Mouse (Mus musculus) midbrain, embryonic 14.5 days (tissue): ENCODE measurements around the gene Igsf21. TPM values are rescaled to one million over a fixed set of nuclear protein-coding genes. Genes with fewer than 3 reads are reported as not detected.
A peak's percentile ranks its signal among the peaks of the same experiment; 100 is the strongest.

Source experiments
- ATAC-seq: fragments of 200-750 bp; cut with Nextera tagmentation; 2 replicates; pipeline ENCODE4 v1.8.0; 2017; ENCODE audit warnings: moderate number of reproducible peaks, moderate library complexity; ENCODE audit not compliant: low FRiP score, low TSS enrichment
- DNase-seq: peaks from one replicate; pipeline ENCODE4 v3.0.0-alpha.2; 2015
- H3K27ac ChIP-seq: fragments of 300-500 bp; sonication (generic); replicated peaks from 2 replicates; pipeline ENCODE4 v1.5.1; 2014; ENCODE audit warnings: mild to moderate bottlenecking, low read depth, low read length, moderate library complexity
- H3K27me3 ChIP-seq: fragments of 300-500 bp; sonication (generic); 2 replicates; pipeline ENCODE4 v1.6.1; 2014; ENCODE audit warnings: low read length, control low read depth, mixed read lengths; ENCODE audit not compliant: control insufficient read depth, insufficient read depth
- H3K36me3 ChIP-seq: fragments of 300-500 bp; sonication (generic); 2 replicates; pipeline ENCODE4 v1.6.1; 2014; ENCODE audit warnings: low read length, control low read depth; ENCODE audit not compliant: control insufficient read depth, insufficient read depth
- H3K4me1 ChIP-seq: fragments of 300-500 bp; sonication (generic); 2 replicates; pipeline ENCODE4 v1.6.1; 2014; ENCODE audit warnings: mild to moderate bottlenecking, antibody characterized with exemption, low read length, control low read depth; ENCODE audit not compliant: control insufficient read depth, insufficient read depth
- H3K4me2 ChIP-seq: fragments of 300-500 bp; sonication (generic); 2 replicates; pipeline ENCODE4 v1.6.1; 2014; ENCODE audit warnings: mild to moderate bottlenecking, low read length, moderate library complexity
- H3K4me3 ChIP-seq: fragments of 300-500 bp; sonication (generic); replicated peaks from 2 replicates; pipeline ENCODE4 v1.5.1; 2014; ENCODE audit warnings: low read depth, low read length
- H3K9ac ChIP-seq: fragments of 300-500 bp; sonication (generic); replicated peaks from 2 replicates; pipeline ENCODE4 v1.6.1; 2014; ENCODE audit warnings: mild to moderate bottlenecking, low read length, moderate library complexity
- H3K9me3 ChIP-seq: fragments of 300-500 bp; sonication (generic); 2 replicates; pipeline ENCODE4 v1.6.1; 2016; ENCODE audit warnings: low read length, control low read depth, mixed read lengths; ENCODE audit not compliant: control insufficient read depth
- WGBS: fragments of 180-500 bp; shearing (Covaris S2); extraction: QIAGEN DNeasy Blood & Tissue Kit; methylation state at CpG from one replicate; pipeline ENCODE4 v1.1.7; 2014; 5-methylcytosine and 5-hydroxymethylcytosine counted together
- polyA plus RNA-seq: library from polyadenylated mRNA; unstranded; fragments of >200 nt; fragmentation: Nextera tagmentation; extraction: Ambion mirVana; gene quantifications from 2 replicates; pipeline ENCODE4 v1.2.1, GENCODE M21; 2014

The Igsf21 gene
- polyA plus RNA-seq, 1 experiment from 2014 or later, result 64.9 TPM

DNA sequence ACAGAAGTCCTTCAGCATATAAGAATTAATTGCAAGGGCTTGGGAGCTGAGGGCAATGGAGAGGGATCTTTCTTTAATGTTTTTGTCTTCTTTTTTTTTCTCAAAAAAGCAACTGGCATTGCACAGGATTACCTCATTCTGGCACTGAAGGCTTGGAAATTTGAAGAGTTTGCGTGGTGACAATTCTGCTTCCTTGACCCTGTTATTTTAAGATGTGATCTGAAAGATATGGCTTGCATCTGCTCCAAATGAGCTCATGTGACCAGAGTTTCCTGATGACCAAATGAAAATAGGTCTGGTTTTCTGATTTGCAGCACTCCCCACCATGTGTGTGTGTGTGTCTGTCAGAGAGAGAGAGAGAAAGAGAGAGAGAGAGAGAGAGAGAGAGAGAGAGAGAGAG is 74.7 kb downstream of the Igsf21 start:
- H3K4me3 ChIP-seq, result no peak overlapping the region
- no peaks in the 10 kb centered on the region for H3K9me3 ChIP-seq
- DNase-seq (no peak), ATAC-seq (no peak)
- no peaks in the 10 kb centered on the region for H3K36me3 ChIP-seq
- no peak overlapping the region for H3K27ac ChIP-seq
- H3K4me2 ChIP-seq, result no peak overlapping the region
- H3K4me1 ChIP-seq, result peaks cover 15% of the 10 kb centered on the region
- H3K9ac ChIP-seq, result no peak overlapping the region
- H3K27me3 ChIP-seq, result no peaks in the 10 kb centered on the region
- 79% methylated on average over 1 of the region's 1 CpGs for WGBS

DNA sequence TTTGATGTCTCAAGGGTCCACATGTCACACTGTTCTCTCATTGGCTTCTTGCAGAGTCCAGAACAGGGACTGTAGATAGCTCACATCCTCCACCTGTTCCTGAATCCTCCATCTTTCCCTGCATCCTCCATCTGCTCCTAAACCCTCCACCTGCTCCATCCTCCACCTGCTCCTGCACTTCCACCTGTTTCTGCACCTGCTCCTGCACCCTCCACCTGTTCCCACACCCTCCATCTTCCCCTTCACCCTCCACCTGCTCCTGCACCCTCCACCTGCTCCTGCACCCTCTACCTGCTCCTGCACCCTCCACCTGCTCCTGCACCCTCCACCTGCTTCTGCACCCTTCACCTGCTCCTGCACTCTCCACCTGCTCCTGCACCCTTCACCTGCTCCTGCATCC is 75.4 kb downstream of the Igsf21 start:
- Histone ChIP-seq H3K9ac (no peak overlapping the region), H3K9me3 (no peaks in the 10 kb centered on the region), H3K27ac (no peak overlapping the region), H3K36me3 (no peaks in the 10 kb centered on the region), H3K27me3 (no peaks in the 10 kb centered on the region), H3K4me1 (peaks cover 15% of the 10 kb centered on the region), H3K4me2 (no peak overlapping the region), H3K4me3 (no peak overlapping the region)
- ATAC-seq (no peak), DNase-seq (no peak)

DNA sequence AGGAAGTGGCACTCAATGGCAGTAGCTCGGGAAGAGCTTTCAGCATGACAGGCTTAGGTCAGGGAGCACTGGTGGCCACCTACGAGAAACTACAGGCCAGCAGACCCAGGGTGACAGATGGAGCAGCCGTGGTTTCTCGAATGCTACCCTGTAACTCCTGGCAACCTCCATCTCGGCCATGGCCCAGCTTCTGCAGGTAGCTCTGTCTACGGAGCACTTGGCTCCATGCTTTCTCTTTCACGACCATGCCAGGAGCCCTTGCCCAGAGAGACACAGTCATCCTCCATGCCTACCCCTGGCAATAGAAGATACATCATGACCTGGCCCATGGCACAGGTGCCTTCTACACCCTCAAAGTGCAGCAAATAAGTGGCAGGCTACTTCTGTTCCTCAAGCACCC is 80.7 kb downstream of the Igsf21 start:
- H3K36me3 ChIP-seq, result no peaks in the 10 kb centered on the region
- ATAC-seq (no peak), DNase-seq (no peak)
- H3K4me2 ChIP-seq, result no peak overlapping the region
- WGBS, result 88% methylated on average over 7 of the region's 7 CpGs
- no peak overlapping the region for H3K9ac ChIP-seq
- no peaks in the 10 kb centered on the region for H3K9me3 ChIP-seq
- H3K27me3 ChIP-seq, result no peaks in the 10 kb centered on the region
- H3K4me3 ChIP-seq, result no peak overlapping the region
- H3K27ac ChIP-seq, result no peak overlapping the region
- H3K4me1 ChIP-seq, result peaks cover 7% of the 10 kb centered on the region

DNA sequence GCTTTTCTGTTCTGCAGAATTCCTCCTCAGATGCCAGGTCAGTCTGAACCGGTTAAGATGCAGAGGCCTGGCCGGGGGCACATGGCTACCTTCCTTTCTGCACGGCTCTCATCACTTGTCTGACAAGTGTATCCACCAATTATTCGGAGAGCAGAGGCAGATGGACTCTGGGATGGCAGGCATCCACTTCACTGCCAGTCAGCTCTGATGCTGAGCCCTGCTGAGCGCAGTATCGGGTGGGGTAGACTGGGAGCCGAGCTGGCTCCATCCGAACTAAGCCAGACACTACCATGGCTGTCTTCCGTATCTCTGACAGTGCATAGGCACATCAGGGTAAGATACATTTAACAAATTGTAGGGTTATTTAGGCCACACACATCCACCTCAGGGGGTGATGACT is 81.9 kb downstream of the Igsf21 start:
- DNase-seq, result no peak
- no peaks in the 10 kb centered on the region for H3K27me3 ChIP-seq
- ATAC-seq, result no peak
- 0 out of 2 replicates have a peak overlapping the region, but pooled peaks have one; percentile 13 for H3K27ac ChIP-seq
- H3K4me2 ChIP-seq, result no peak overlapping the region
- 76% methylated on average over 9 of the region's 9 CpGs for whole genome bisulfite sequencing
- H3K36me3 ChIP-seq, result no peaks in the 10 kb centered on the region
- no peak overlapping the region for H3K4me3 ChIP-seq
- peaks cover 7% of the 10 kb centered on the region for H3K4me1 ChIP-seq
- H3K9ac ChIP-seq, result 0 out of 2 replicates have a peak overlapping the region, but pooled peaks have one; percentile 20
- no peaks in the 10 kb centered on the region for H3K9me3 ChIP-seq

DNA sequence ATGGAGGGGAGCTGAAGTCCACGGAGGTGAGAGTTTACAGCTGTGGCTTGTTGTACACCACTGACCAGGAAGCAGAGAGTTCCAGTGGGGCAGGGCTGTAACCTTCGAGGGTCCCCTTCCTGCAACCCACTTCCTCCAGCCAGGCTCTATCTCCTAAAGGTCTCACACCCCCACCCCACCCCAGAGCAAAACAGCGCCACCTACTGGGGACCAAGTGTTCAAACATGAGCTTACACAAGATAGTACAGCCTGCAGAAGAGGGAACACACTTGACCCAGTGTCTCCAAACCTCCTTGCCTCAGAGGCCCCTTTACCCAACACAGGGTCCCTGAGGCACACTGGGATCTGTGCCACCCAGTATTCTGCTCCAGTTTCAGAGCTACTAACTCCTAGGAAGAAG is 87.0 kb downstream of the Igsf21 start:
- ATAC-seq (no peak), DNase-seq (no peak)
- WGBS, result 45% methylated on average over 3 of the region's 3 CpGs
- Histone ChIP-seq H3K9ac (no peak overlapping the region), H3K36me3 (no peaks in the 10 kb centered on the region), H3K27me3 (no peaks in the 10 kb centered on the region), H3K4me1 (peaks cover 14% of the 10 kb centered on the region), H3K4me3 (no peak overlapping the region), H3K27ac (no peak overlapping the region), H3K9me3 (no peaks in the 10 kb centered on the region), H3K4me2 (no peak overlapping the region)

DNA sequence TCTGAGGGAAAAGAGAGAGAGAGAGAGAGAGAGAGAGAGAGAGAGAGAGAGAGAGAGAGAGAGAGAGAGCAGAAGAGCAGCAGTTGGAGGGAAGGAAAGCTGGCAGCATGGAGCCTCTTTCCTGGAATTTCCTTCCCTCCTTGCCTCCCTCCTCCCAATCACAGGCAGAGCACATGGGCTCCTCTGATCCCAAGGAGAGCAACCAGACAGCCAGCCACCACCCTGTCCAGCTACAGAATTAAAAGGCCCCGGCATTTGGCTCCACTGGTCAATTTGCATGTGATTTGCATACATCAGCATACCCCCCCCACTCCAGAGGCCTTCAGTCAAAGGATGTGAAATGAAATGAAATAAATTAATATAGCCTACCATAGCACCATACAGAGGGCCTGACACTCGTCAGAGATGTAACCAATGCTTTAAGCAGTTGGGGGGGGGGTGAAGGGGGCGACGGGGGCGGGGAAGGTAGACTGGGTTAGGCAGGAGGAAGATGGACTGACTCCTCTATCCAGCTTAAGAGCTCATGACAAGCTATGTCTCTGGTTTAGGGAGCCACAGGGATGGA is 91.6 kb downstream of the Igsf21 start:
- H3K9ac ChIP-seq, result no peak overlapping the region
- DNase-seq (peak; percentile 67), ATAC-seq (peak; percentile 64)

DNA sequence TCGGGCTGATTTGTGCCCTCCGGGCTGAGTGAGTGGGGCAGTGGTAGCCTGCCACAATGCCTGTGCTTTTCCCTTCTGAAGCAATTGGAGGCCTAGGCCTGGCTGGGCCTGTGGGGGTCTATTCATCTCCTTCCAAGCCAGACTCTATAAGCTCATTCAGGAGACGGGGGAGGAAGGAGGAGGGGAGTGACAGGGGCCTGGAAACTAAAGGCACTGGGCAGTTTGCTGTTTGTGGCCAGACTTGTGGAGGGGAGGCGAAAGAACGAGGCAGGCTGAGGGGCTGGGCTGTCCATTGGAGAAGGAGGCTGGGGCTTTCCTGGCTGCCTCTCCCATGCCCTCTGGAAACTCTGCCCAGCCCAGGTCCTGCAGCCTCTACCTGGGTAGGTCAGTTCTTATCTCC is 92.1 kb downstream of the Igsf21 start:
- WGBS, result 12% methylated on average over 5 of the region's 5 CpGs
- peak; percentile 40; the same call in 1 of the 2 replicates for ATAC-seq
- H3K27me3 ChIP-seq, result no peaks in the 10 kb centered on the region
- H3K4me2 ChIP-seq, result no peak overlapping the region
- no peaks in the 10 kb centered on the region for H3K9me3 ChIP-seq
- H3K36me3 ChIP-seq, result no peaks in the 10 kb centered on the region
- peak; percentile 58 for DNase-seq
- peak overlapping the region; percentile 73 for H3K27ac ChIP-seq
- peaks cover 23% of the 10 kb centered on the region for H3K4me1 ChIP-seq
- no peak overlapping the region for H3K9ac ChIP-seq
- no peak overlapping the region for H3K4me3 ChIP-seq

More for the DNA sequence above, 91.6 kb downstream of the Igsf21 start:
- Histone ChIP-seq H3K4me3 (no peak overlapping the region), H3K36me3 (no peaks in the 10 kb centered on the region), H3K4me1 (peaks cover 23% of the 10 kb centered on the region), H3K27me3 (no peaks in the 10 kb centered on the region), H3K9me3 (no peaks in the 10 kb centered on the region), H3K27ac (peak overlapping the region; percentile 73), H3K4me2 (no peak overlapping the region)
- 45% methylated on average over 5 of the region's 5 CpGs for WGBS

DNA sequence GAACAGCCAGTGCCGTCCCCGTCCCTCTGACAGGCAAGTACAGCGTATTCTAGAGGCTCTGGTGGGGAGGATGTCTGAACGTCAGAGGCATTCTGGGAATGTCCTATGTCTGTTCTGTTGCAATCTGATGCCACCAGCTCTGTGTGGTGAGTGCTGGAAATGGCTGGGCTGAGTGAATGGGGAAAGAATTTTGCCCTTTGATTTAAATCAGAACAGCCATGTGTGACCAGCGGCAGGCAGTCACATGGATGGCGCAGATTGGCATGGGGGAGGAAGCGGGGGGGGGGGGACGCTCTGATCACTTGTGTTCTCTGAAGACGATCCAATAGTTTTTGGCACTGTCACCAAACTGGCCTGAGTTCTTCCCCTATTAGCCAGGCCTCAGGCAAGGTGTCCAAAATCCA is 92.9 kb downstream of the Igsf21 start:
- Histone ChIP-seq H3K9me3 (no peaks in the 10 kb centered on the region), H3K27me3 (no peaks in the 10 kb centered on the region), H3K9ac (no peak overlapping the region), H3K4me1 (peaks cover 23% of the 10 kb centered on the region), H3K4me3 (no peak overlapping the region), H3K36me3 (no peaks in the 10 kb centered on the region), H3K4me2 (no peak overlapping the region), H3K27ac (peak overlapping the region; percentile 73; the same call in 1 of the 2 replicates)
- DNase-seq (no peak), ATAC-seq (no peak)
- 36% methylated on average over 9 of the region's 9 CpGs for WGBS

DNA sequence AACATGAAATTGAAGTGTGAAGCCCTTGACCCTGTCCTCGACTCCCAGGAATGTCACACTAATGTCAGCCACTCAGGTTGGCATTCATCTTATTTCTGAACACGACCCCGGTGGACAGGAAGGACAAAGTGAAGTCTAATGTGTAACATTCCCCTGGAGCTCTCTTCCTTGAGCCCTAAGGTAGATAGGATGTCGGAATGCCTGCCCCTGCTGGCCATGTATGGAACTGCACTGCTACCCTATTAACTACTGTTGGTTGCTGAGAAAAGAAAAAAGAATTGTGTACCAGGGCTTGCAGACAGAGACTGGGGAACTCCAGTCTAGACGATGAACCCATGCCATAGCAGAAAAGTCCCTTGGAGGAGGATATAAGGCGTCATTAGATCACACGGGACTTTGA is 93.5 kb downstream of the Igsf21 start:
- DNase-seq (peak; percentile 85), ATAC-seq (no peak)
- no peaks in the 10 kb centered on the region for H3K27me3 ChIP-seq
- H3K9me3 ChIP-seq, result no peaks in the 10 kb centered on the region
- no peak overlapping the region for H3K9ac ChIP-seq
- H3K4me1 ChIP-seq, result peaks cover 23% of the 10 kb centered on the region
- H3K4me2 ChIP-seq, result no peak overlapping the region
- WGBS, result 33% methylated on average over 7 of the region's 7 CpGs
- no peaks in the 10 kb centered on the region for H3K36me3 ChIP-seq
- no peak overlapping the region for H3K4me3 ChIP-seq
- no peak overlapping the region for H3K27ac ChIP-seq
